Mouse (Mus musculus): ENCODE measurements around the gene Kmt5c. TPM values are rescaled to one million over a fixed set of nuclear protein-coding genes. Genes with fewer than 3 reads are reported as not detected.

The Kmt5c gene
- polyA plus RNA-seq, 1 experiment from 2014 or later, result 91.6 TPM

DNA sequence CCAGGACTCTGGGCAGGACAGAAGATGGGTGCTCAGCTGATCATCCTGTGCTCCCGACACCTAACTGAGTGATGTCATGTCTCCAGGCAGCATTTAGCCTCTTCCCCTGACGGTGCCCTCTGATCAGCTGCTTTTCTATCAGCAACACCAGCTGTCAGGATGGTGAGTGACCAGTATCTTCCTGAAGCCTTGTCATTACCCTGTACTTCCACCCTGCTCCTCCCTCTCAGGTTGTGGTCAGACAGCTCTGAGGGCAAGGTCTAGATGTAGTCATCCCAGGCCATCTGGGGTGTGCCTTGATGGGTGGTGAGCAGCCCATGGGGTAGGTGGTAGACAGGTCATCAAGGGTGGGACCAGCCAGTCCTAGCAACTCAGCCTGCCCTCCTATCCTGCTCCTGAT is 9.3 kb downstream of the Kmt5c start:
- no peak overlapping the region for H3K4me3 ChIP-seq
- peaks cover 6% of the 10 kb centered on the region; the same call in 1 of the 2 replicates for H3K27me3 ChIP-seq (ENCODE audit: low read depth, poor library complexity, severe bottlenecking)
- WGBS, result 95% methylated on average over 2 of the region's 2 CpGs
- DNase-seq (ENCODE audit: low spot score), result no peak
- H3K27ac ChIP-seq (replicated peaks), result no peak overlapping the region
- peaks cover 35% of the 10 kb centered on the region for H3K4me1 ChIP-seq
- H3K36me3 ChIP-seq, result peaks cover 27% of the 10 kb centered on the region
- no peaks in the 10 kb centered on the region for H3K9me3 ChIP-seq (replicated peaks)

DNA sequence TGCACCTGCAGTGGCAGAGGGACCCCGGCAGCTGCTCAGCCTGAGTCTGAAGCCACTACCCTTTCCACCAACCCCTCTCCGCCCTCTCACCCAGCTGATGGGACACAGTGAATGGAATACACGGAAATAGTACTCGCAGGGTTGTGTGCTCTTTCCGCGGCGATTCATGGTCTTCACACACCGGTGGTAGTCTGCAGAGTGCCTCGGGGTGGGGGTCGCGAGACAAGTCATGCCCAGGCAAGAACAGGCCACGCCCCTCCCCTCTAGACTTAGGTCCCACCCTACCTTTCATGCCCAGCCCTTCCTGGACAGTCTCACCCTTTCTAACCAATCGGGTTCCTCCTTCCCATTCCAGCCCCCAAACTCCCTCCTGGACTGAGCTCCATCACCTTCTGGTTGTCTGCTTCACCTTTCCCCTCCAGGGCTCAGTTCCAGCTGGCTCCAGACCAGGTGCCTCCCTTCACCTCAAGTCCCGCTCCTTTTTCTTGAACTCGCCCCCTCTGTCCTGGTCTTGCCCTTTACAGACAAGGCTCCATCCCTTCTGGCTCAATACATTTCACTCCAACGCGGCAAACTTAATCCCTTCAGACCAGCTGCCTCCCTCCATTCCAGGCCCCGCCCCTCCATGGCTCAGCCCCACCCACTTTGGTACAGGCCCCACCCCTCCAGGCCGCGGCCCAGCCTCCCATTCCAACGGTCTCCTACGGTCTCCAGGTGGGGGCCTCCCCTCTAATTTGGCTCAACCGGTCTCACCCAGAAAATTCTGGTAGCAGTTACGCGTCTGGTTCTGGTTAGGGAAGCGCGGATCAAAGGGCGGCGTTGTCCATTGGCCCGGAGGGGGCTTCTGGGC is 12.3 kb downstream of the Kmt5c start:
- 2% methylated on average over 30 of the region's 30 CpGs for WGBS
- Histone ChIP-seq H3K27ac (replicated peaks) (peak overlapping the region; percentile 82), H3K4me3 (peak overlapping the region; percentile 55), H3K9me3 (replicated peaks) (peaks cover 6% of the 10 kb centered on the region), H3K27me3 (ENCODE audit: low read depth, poor library complexity, severe bottlenecking) (peaks cover 13% of the 10 kb centered on the region; the same call in 1 of the 2 replicates), H3K4me1 (peaks cover 24% of the 10 kb centered on the region), H3K36me3 (peaks cover under 1% of the 10 kb centered on the region)
- DNase-seq (ENCODE audit: low spot score), result peak; percentile 84

DNA sequence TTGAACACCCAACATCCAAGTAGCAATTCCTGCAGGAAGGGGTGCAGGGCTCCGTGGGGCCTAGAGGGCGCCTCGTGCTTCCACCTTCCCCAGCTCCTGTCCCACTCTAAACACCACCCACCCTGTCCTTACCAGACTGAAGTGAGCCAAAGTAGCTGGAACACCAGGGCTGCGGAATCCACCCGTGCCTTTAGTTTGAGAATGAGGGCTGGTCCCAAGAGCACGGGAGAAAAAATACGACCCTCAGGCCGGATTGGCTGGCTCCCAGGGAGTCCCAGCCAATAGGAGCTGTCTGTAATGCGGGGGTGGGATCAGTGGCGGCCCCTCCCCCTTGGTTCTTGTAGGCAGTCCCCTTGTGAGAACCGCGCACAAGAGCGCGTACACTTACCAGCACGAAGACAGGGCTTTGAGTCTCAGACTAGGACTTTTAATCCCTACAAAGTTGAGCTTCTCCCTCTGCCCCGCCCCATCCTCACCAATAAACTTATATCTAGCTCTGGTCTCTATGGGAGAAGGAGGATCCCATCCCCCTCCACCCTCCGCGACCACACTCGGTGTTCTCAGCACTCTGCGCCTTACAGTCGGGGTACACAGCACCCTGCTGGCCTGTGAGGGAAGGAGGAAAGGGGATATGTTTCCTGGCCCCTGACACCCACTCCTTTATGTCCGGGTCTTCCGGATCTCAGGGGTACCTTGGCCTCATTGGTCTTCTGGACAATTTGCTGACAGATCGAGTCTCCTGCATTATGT is 13.1 kb downstream of the Kmt5c start, which contains the start of gene Cox6b2:
Gene Cox6b2 (minus strand): TSS at position 274 of the 750 bp plus-strand sequence.
- peak; percentile 91 for DNase-seq (ENCODE audit: low spot score)
- peak within 1 kb of the TSS; percentile 82 for H3K27ac ChIP-seq (replicated peaks)

DNA sequence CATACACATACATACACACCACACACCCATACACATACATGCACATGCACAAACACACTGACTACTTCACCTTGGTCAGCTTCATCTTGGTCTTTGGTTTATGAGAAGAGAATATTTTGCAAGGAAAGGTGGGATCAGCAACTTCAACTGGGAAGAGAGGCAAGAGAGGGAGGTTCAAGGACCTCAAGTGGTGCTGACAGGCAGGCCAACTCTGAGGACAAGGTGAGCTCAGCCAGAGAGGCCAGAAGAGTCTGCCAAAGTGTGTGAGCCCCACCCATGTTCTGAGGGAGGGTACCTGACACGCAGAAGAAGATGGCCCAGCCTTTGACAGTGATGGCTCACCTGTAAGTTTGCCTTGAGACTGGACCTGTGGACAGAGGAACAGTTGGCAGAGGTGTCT is 19.8 kb downstream of the Kmt5c start:
- no peak overlapping the region for H3K27ac ChIP-seq (replicated peaks)
- 39% methylated on average over 1 of the region's 1 CpGs for WGBS
- DNase-seq (ENCODE audit: low spot score), result no peak

More for the DNA sequence above, 13.1 kb downstream of the Kmt5c start, which contains the start of gene Cox6b2:
- 4% methylated on average over 24 of the region's 24 CpGs for WGBS
- Histone ChIP-seq H3K36me3 (no peaks in the 10 kb centered on the region), H3K27me3 (ENCODE audit: low read depth, poor library complexity, severe bottlenecking) (peaks cover 13% of the 10 kb centered on the region; the same call in 1 of the 2 replicates), H3K4me1 (peaks cover 24% of the 10 kb centered on the region), H3K9me3 (replicated peaks) (peaks cover 6% of the 10 kb centered on the region), H3K4me3 (peak within 1 kb of the TSS; percentile 55)

DNA sequence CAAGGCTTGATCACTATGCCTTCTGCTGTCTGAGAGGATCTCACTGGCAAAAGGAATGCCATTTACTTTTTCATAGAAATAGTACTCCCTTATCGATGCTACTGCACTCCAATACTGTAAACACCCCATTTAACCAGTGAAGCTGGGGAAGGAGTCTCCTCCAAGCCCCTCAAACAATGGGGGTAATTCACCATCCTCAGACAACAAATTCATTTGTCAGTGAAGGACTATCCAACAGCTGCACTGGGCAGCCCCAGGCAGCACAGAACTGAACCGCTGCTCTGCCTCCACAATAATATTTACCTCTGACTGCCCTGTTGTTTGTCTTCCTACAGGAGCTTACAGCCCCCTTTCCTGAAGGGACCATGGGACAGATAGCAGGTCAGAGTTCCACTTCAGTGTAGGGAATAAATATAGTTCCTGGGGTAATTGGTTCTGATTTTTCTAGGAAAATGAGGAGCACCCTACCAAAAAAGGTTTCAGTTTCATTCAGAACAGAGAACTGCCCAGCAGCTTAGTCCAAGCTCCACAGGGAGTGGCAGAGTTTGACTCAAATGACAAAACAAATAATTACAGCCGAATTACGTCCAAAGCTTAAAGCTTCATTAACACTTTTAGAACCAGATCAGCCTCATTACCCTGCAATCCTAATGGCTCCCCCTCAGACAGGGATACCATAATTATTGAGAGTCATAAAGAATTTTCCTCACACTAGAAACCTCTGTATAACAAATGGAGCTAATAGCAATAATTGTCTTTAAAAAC is 25.2 kb downstream of the Kmt5c start:
- no peak overlapping the region for H3K27ac ChIP-seq (replicated peaks)
- H3K36me3 ChIP-seq, result no peaks in the 10 kb centered on the region
- WGBS, result 16% methylated on average over 4 of the region's 4 CpGs
- H3K4me3 ChIP-seq, result no peak overlapping the region
- H3K27me3 ChIP-seq (ENCODE audit: low read depth, poor library complexity, severe bottlenecking), result no peaks in the 10 kb centered on the region
- no peak for DNase-seq (ENCODE audit: low spot score)
- H3K4me1 ChIP-seq, result peaks cover 23% of the 10 kb centered on the region
- no peaks in the 10 kb centered on the region for H3K9me3 ChIP-seq (replicated peaks)

More for the DNA sequence above, 19.8 kb downstream of the Kmt5c start:
- Histone ChIP-seq H3K9me3 (replicated peaks) (peaks cover 6% of the 10 kb centered on the region), H3K4me1 (peaks cover 4% of the 10 kb centered on the region), H3K27me3 (ENCODE audit: low read depth, poor library complexity, severe bottlenecking) (0 out of 2 replicates have a peak, but pooled peaks cover 2% of the 10 kb centered on the region), H3K4me3 (no peak overlapping the region), H3K36me3 (no peaks in the 10 kb centered on the region)

DNA sequence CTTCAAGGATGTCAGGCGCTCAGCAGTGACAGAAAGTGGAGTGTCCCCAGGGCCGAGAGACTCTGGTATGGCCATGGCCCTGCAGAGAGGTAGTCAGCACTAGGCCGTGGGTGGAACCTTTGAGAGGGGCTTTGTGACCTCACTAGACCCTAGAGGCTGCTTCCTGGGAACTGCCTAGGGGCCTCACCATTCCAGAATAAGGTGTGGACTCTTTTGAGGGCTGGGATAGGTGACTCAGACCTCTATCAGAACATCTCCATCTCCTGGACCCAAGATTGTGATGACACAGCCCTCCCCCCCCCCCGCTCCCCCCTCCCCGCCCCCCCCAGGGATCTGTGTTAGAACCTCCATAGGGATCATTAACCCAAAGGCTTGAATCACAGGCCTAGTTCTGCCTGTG is 31.3 kb downstream of the Kmt5c start, which contains the start of gene Fam71e2:
Gene Fam71e2 (minus strand): TSS at position 101 of the 400 bp plus-strand sequence.
- DNase-seq (ENCODE audit: low spot score), result no peak
- Histone ChIP-seq H3K4me3 (no peak within 1 kb of the TSS), H3K4me1 (peaks cover 5% of the 10 kb centered on the region), H3K36me3 (no peaks in the 10 kb centered on the region), H3K27ac (replicated peaks) (no peak within 1 kb of the TSS), H3K9me3 (replicated peaks) (no peaks in the 10 kb centered on the region), H3K27me3 (ENCODE audit: low read depth, poor library complexity, severe bottlenecking) (peaks cover 23% of the 10 kb centered on the region)
- WGBS, result 87% methylated on average over 4 of the region's 5 CpGs

DNA sequence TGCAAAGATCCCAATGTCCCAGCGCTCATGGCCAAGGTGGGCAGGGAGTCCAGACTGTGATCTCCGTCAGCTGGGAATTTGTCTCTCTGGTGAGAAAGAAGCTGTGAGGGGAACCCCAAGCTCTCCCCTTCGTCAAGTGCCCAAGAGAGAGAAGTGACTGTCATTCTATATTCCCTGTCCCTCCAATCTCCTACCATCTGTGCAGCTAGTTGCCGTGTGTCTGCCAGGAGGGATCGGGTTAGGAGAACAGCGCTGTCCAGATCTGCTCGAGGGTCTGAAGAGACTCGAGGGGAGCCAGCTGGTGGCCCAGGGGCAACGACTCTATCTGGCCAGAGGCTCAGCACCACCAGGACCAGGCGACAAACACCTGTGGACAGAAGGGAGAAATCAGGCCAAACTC is 36.2 kb downstream of the Kmt5c start:
- 59% methylated on average over 10 of the region's 10 CpGs for WGBS
- Histone ChIP-seq H3K4me1 (peaks cover 30% of the 10 kb centered on the region), H3K4me3 (no peak overlapping the region), H3K27ac (replicated peaks) (no peak overlapping the region), H3K27me3 (ENCODE audit: low read depth, poor library complexity, severe bottlenecking) (peaks cover 68% of the 10 kb centered on the region), H3K36me3 (no peaks in the 10 kb centered on the region), H3K9me3 (replicated peaks) (0 out of 2 replicates have a peak, but pooled peaks cover 2% of the 10 kb centered on the region)
- no peak for DNase-seq (ENCODE audit: low spot score)

DNA sequence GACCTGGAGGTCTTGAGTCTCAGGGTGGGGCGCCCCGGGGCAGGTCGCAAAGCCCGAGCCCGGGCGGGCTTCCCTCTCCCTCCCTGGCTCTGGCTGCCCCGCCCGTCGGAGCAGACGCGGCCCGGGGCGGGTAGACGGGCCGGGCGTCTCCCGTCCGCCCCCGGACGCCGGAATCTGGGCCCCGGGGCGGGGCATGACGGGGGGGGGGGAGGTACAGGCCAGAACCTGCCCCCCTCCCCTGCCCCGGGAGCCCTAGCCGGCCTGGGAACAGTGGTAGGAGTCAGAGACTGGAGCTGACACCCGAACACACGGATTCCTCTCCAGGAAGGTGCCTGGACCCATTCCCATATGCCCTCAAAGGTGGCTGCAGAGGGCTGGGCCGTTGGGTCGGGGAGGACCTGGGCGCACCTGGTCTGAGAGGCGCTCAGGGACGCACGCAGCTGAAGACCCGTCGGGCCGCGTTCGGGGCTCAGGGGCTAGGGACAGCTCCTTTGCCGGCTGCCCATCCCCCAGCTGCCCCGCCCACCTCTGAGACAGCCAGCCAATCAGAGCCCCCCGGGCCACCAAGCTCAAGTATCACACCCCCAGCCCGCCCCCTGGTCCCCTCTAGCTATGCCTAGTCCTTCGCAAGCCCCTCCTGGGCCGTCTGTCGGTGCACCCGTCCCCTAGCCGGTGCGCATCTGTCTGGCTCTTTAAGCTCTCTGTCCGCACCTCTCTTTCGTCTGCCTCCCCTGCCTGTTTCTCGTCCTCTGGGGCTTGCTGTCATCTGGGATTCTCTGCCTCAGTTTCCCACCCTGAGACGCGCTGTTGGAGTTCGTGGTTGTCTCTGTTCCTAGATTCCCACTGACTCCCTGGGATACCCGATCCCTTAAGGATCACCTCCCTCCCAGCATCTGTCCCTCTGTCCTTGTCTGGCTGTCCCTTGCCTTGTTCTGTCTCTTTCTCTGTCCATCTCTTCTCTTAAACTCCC is 37.2 kb downstream of the Kmt5c start:
- WGBS, result under 1% methylated on average over 56 of the region's 56 CpGs
- H3K36me3 ChIP-seq, result no peaks in the 10 kb centered on the region
- H3K4me1 ChIP-seq, result peaks cover 37% of the 10 kb centered on the region
- peak; percentile 87 for DNase-seq (ENCODE audit: low spot score)
- peak overlapping the region; percentile 38; the same call in 1 of the 2 replicates for H3K27ac ChIP-seq (replicated peaks)
- peak overlapping the region; percentile 47 for H3K4me3 ChIP-seq
- H3K9me3 ChIP-seq (replicated peaks), result 0 out of 2 replicates have a peak, but pooled peaks cover 2% of the 10 kb centered on the region
- H3K27me3 ChIP-seq (ENCODE audit: low read depth, poor library complexity, severe bottlenecking), result peaks cover 72% of the 10 kb centered on the region

DNA sequence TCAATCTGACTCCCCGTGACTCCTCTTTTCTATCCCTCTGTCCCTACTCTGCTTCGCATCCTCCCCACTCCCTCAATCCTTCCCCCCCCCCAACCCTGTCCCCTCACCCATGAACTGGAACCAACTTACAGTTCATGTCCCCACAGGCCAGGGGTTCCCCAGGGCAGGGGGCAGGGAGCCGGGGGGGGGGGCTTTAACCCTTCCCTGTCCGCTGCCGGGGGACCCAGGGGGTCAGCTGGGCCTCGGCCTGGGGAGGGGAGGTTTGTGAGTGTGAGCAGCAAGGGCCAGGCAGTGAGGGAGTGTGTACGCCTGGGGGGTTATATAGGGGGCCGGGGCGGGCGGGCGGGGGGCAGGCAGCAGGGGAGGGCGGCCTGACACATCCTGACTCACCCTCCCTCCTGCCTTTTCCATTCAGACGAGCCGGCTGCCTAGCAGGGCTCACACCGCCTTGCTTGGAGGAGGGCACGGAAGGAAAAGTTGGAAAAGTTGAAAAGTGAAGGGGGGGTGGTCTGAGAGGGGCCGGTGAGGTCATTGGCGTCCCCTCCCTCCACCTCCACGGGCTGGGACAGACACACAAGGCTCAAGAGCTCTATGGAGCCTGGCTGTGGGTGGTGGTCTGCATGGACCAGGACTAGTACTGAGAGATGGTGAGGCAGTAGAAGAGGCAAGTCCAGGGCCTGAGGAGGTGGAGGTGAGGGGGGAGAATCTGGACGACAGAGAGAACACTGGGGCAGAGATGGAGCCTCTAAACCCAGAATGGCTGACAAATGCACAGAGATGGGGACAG is 38.1 kb downstream of the Kmt5c start:
- Histone ChIP-seq H3K4me1 (peaks cover 40% of the 10 kb centered on the region), H3K27ac (replicated peaks) (peak overlapping the region; percentile 7; the same call in 1 of the 2 replicates), H3K27me3 (ENCODE audit: low read depth, poor library complexity, severe bottlenecking) (peaks cover 78% of the 10 kb centered on the region), H3K9me3 (replicated peaks) (0 out of 2 replicates have a peak, but pooled peaks cover 2% of the 10 kb centered on the region), H3K36me3 (no peaks in the 10 kb centered on the region), H3K4me3 (peak overlapping the region; percentile 47)
- no peak for DNase-seq (ENCODE audit: low spot score)
- 4% methylated on average over 19 of the region's 20 CpGs for WGBS

DNA sequence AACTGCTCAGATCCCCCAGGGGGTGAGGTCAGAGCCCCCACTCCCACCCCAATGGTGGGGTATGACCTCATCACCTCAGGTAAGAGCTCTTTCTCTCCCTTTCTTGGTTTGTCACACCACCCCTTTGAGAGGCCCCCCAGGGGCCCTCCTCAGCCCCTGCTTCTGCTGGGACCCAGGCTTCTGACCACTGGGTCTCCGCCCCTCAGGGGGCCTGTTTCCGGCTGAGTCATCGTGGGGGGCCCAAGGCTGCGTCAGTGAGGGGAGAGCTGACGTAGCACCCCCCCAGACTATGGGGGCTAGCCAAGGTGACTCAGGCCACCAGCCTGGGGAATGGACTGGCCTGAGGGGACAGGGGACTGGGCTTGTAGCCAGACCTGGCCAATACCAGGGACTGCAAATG is 40.0 kb downstream of the Kmt5c start:
- H3K4me1 ChIP-seq, result peaks cover 40% of the 10 kb centered on the region
- no peaks in the 10 kb centered on the region for H3K36me3 ChIP-seq
- no peak overlapping the region for H3K4me3 ChIP-seq
- peaks cover 67% of the 10 kb centered on the region for H3K27me3 ChIP-seq (ENCODE audit: low read depth, poor library complexity, severe bottlenecking)
- WGBS, result 36% methylated on average over 5 of the region's 5 CpGs
- H3K27ac ChIP-seq (replicated peaks), result 0 out of 2 replicates have a peak overlapping the region, but pooled peaks have one; percentile 13
- 0 out of 2 replicates have a peak, but pooled peaks cover 2% of the 10 kb centered on the region for H3K9me3 ChIP-seq (replicated peaks)
- DNase-seq (ENCODE audit: low spot score), result no peak

Data from midbrain, embryonic 10.5 days (tissue).